Comparison of ENCODE assay signal across 20 mouse cellular contexts in genomic region chr2:127206916-127207315, GRCm38 (mm10). TPM values are rescaled to one million over a fixed set of nuclear protein-coding genes. Genes with fewer than 3 reads are reported as not detected.
DNase-seq lines count a peak whose midpoint lies in the region; ATAC-seq and TF ChIP-seq lines count a peak whose summit lies in the region.
"Had no signal": no experiment of that assay in that cellular context is flagged by ENCODE, and none has a peak within 500 bp of the region (broad histone marks: within the 10 kb centered on the region; RNA-seq: fewer than 3 reads in every experiment).

No protein-coding gene starts in this region.

- no peak overlapping the region for H3K27ac ChIP-seq in heart, embryonic 13.5 days (replicated peaks)
- no peak overlapping the region for H3K27ac ChIP-seq in midbrain, embryonic 10.5 days (replicated peaks)
- no peak overlapping the region for H3K27ac ChIP-seq in midbrain, embryonic 16.5 days (ENCODE audit: low read length)
- no peak overlapping the region for H3K27ac ChIP-seq in embryonic facial prominence, embryonic 13.5 days
- H3K27ac ChIP-seq: embryonic facial prominence, embryonic 15.5 days; layer of hippocampus, adult 2 months; lung, embryonic 15.5 days; midbrain, embryonic 15.5 days; stomach, postnatal 0 days had no signal

- no peak overlapping the region for H3ac ChIP-seq in myocyte (ENCODE audit: control insufficient read depth, insufficient read length)

- H3K9me3 ChIP-seq in heart, embryonic 13.5 days: no peaks in the 10 kb centered on the region
- no peaks in the 10 kb centered on the region for H3K9me3 ChIP-seq in midbrain, embryonic 10.5 days (replicated peaks)
- H3K9me3 ChIP-seq in midbrain, embryonic 16.5 days (replicated peaks; ENCODE audit: control insufficient read depth, low read length, poor library complexity, severe bottlenecking): no peaks in the 10 kb centered on the region
- no peaks in the 10 kb centered on the region for H3K9me3 ChIP-seq in embryonic facial prominence, embryonic 13.5 days
- H3K9me3 ChIP-seq: embryonic facial prominence, embryonic 15.5 days; heart, embryonic 15.5 days; lung, embryonic 15.5 days; midbrain, embryonic 15.5 days had no signal

- H3K79me2 ChIP-seq in myocyte (ENCODE audit: control insufficient read depth, insufficient read depth): peaks cover 12% of the 10 kb centered on the region

- DNase-seq in heart, adult 9 months (ENCODE audit: low spot score in 2 of 2): no peak
- DNase-seq in midbrain, embryonic 10.5 days (ENCODE audit: low spot score): no peak
- DNase-seq in lung, adult 2 months: no peak
- no peak for DNase-seq in layer of hippocampus, postnatal 25 days (ENCODE audit: extremely low spot score in 1 of 2, low spot score in 1 of 2)
- DNase-seq: adrenal gland, adult 2 months; cerebellum, postnatal 10 days; kidney, adult 18-20 months; kidney, postnatal 14 days; left cerebral cortex, postnatal 4 days; right cerebral cortex, postnatal 4 days had no signal

- H3K27me3 ChIP-seq in heart, embryonic 13.5 days (replicated peaks): no peaks in the 10 kb centered on the region
- no peaks in the 10 kb centered on the region for H3K27me3 ChIP-seq in midbrain, embryonic 10.5 days (ENCODE audit: low read depth, poor library complexity, severe bottlenecking)
- no peaks in the 10 kb centered on the region for H3K27me3 ChIP-seq in midbrain, embryonic 16.5 days (ENCODE audit: control insufficient read depth, insufficient read depth, low read depth, low read length)
- H3K27me3 ChIP-seq in embryonic facial prominence, embryonic 13.5 days: no peaks in the 10 kb centered on the region
- no peaks in the 10 kb centered on the region for H3K27me3 ChIP-seq in myocyte (ENCODE audit: control insufficient read depth, insufficient read depth, insufficient read length)
- H3K27me3 ChIP-seq: embryonic facial prominence, embryonic 15.5 days; heart, embryonic 15.5 days; lung, embryonic 15.5 days; midbrain, embryonic 15.5 days had no signal

- no peak overlapping the region for H3K9ac ChIP-seq in heart, embryonic 13.5 days
- no peak overlapping the region for H3K9ac ChIP-seq in midbrain, embryonic 16.5 days (ENCODE audit: low read depth, low read length)
- no peak overlapping the region for H3K9ac ChIP-seq in embryonic facial prominence, embryonic 13.5 days
- H3K9ac ChIP-seq: lung, embryonic 15.5 days; midbrain, embryonic 15.5 days had no signal

- peaks cover 20% of the 10 kb centered on the region for H3K4me1 ChIP-seq in heart, embryonic 13.5 days
- H3K4me1 ChIP-seq in midbrain, embryonic 10.5 days: peaks cover 23% of the 10 kb centered on the region
- H3K4me1 ChIP-seq in midbrain, embryonic 16.5 days (ENCODE audit: control insufficient read depth, insufficient read depth, low read length): peaks cover 14% of the 10 kb centered on the region
- H3K4me1 ChIP-seq in embryonic facial prominence, embryonic 13.5 days: peaks cover 13% of the 10 kb centered on the region
- H3K4me1 ChIP-seq in lung, adult 2 months (ENCODE audit: control insufficient read depth, insufficient read depth, low read length): peaks cover 3% of the 10 kb centered on the region; the same call in 1 of the 2 replicates

- ATAC-seq in heart, embryonic 13.5 days (ENCODE audit: extremely low read depth, insufficient number of reproducible peaks, low FRiP score, low TSS enrichment): no peak
- ATAC-seq in midbrain, embryonic 16.5 days: no peak
- ATAC-seq in embryonic facial prominence, embryonic 13.5 days (ENCODE audit: insufficient number of reproducible peaks, insufficient read depth, low FRiP score, low TSS enrichment, low read depth): no peak

- no peak overlapping the region for H3K4me3 ChIP-seq in heart, embryonic 13.5 days
- H3K4me3 ChIP-seq in midbrain, embryonic 10.5 days: peak overlapping the region; percentile 89; the same call in 1 of the 2 replicates
- no peak overlapping the region for H3K4me3 ChIP-seq in midbrain, embryonic 16.5 days (ENCODE audit: low read depth, low read length)
- H3K4me3 ChIP-seq in embryonic facial prominence, embryonic 13.5 days: no peak overlapping the region
- H3K4me3 ChIP-seq in myocyte: no peak overlapping the region
- H3K4me3 ChIP-seq in lung, adult 2 months (replicated peaks; ENCODE audit: extremely low read depth, low read depth, low read length): no peak overlapping the region

- WGBS in heart, embryonic 13.5 days: 84% methylated on average over 2 of the region's 2 CpGs
- 89% methylated on average over 2 of the region's 2 CpGs for WGBS in midbrain, embryonic 10.5 days
- 94% methylated on average over 2 of the region's 2 CpGs for WGBS in midbrain, embryonic 16.5 days
- WGBS in embryonic facial prominence, embryonic 13.5 days: 92% methylated on average over 2 of the region's 2 CpGs
- 96% methylated on average over 2 of the region's 2 CpGs for WGBS in lung, adult 2 months

- H3K36me3 ChIP-seq in heart, embryonic 13.5 days: peaks cover 30% of the 10 kb centered on the region
- peaks cover 48% of the 10 kb centered on the region for H3K36me3 ChIP-seq in midbrain, embryonic 10.5 days
- H3K36me3 ChIP-seq in midbrain, embryonic 16.5 days (ENCODE audit: control insufficient read depth, insufficient read depth, low read length): peaks cover 8% of the 10 kb centered on the region; the same call in 1 of the 2 replicates
- H3K36me3 ChIP-seq in embryonic facial prominence, embryonic 13.5 days: peaks cover 31% of the 10 kb centered on the region
- H3K36me3 ChIP-seq in myocyte (ENCODE audit: control insufficient read depth, insufficient read depth): peaks cover 17% of the 10 kb centered on the region

- 0 out of 2 replicates have a peak overlapping the region, but pooled peaks have one; percentile 91 for H3K4me2 ChIP-seq in heart, embryonic 13.5 days
- H3K4me2 ChIP-seq in midbrain, embryonic 16.5 days (ENCODE audit: low read length): no peak overlapping the region
- H3K4me2 ChIP-seq in embryonic facial prominence, embryonic 13.5 days: peak overlapping the region; percentile 88; the same call in 1 of the 2 replicates
- peak overlapping the region; percentile 87 for H3K4me2 ChIP-seq in myocyte (ENCODE audit: low read depth)

- no peak for TF ChIP-seq CTCF in lung, adult 2 months (IDR thresholded peaks at IDR 0.05; ENCODE audit: insufficient read depth, low read length)

- TF ChIP-seq POLR2A in myocyte (IDR thresholded peaks at IDR 0.05; ENCODE audit: insufficient read length, low read depth): no peak
- TF ChIP-seq POLR2A in lung, adult 2 months (IDR thresholded peaks at IDR 0.05; ENCODE audit: borderline replicate concordance, extremely low read depth, low read depth, low read length): no peak

TF ChIP-seq in myocyte, 11 proteins besides CTCF, POLR2A, EP300 and RAD21 (continues in another document):
- TF ChIP-seq SRF (IDR thresholded peaks at IDR 0.05; ENCODE audit: control insufficient read depth, insufficient read length, low read depth) (no peak), TCF12 (IDR thresholded peaks at IDR 0.05; ENCODE audit: insufficient read depth, poor library complexity, severe bottlenecking) (no peak), E2F4 (IDR thresholded peaks at IDR 0.05; ENCODE audit: insufficient read depth) (no peak), MAX (IDR thresholded peaks at IDR 0.05; ENCODE audit: low read depth) (no peak), CEBPB (IDR thresholded peaks at IDR 0.05; ENCODE audit: insufficient read depth, poor library complexity, severe bottlenecking) (no peak), POLR2AphosphoS2 (IDR thresholded peaks at IDR 0.05; ENCODE audit: insufficient read length, low read depth) (no peak), REST (IDR thresholded peaks at IDR 0.05; ENCODE audit: insufficient read depth, insufficient read length) (no peak), MYOG (IDR thresholded peaks at IDR 0.05; ENCODE audit: control insufficient read depth in 1 of 3, insufficient read depth in 1 of 3, insufficient read length in 2 of 3, low read depth in 2 of 3) (no peak)

RNA-seq across cellular contexts. Expression of gene 1810024B03Rik, which starts 1.2 kb away (rescaled TPM):
- polyA plus RNA-seq in heart, embryonic 13.5 days (2015; fragmentation: Nextera tagmentation; extraction: Ambion mirVana): 1.1 and 1.4 TPM in 2 replicates
- polyA plus RNA-seq in midbrain, embryonic 10.5 days (2016; fragmentation: Nextera tagmentation; extraction: Ambion mirVana): 2.9 and 3.1 TPM in 2 replicates
- polyA plus RNA-seq in midbrain, embryonic 16.5 days (2015; fragmentation: Nextera tagmentation; extraction: Ambion mirVana): 0.76 and 0.80 TPM in 2 replicates
- 2.3 and 2.9 TPM in 2 replicates for polyA plus RNA-seq in embryonic facial prominence, embryonic 13.5 days (2015; fragmentation: Nextera tagmentation; extraction: Ambion mirVana)
- 1.1 TPM for polyA plus RNA-seq in myocyte (2012; fragmentation: generic; extraction: Trizol)
- 1.2 and 1.6 TPM in 2 replicates for polyA plus RNA-seq in lung, adult 2 months (2012; rRNA removed)
- total RNA-seq in layer of hippocampus, postnatal 25 days (2021): 1 to 10 TPM in 1 of 2 experiments, under 1 TPM in 1; 0.49 to 1.2 TPM

RNA-seq across cellular contexts. Expression of gene Snrnp200, which starts 1.3 kb away (rescaled TPM):
- 35.2 and 38.0 TPM in 2 replicates for polyA plus RNA-seq in heart, embryonic 13.5 days (2015; fragmentation: Nextera tagmentation; extraction: Ambion mirVana)
- 92.9 and 100 TPM in 2 replicates for polyA plus RNA-seq in midbrain, embryonic 10.5 days (2016; fragmentation: Nextera tagmentation; extraction: Ambion mirVana)
- 52.1 and 55.5 TPM in 2 replicates for polyA plus RNA-seq in midbrain, embryonic 16.5 days (2015; fragmentation: Nextera tagmentation; extraction: Ambion mirVana)
- 64.0 and 66.7 TPM in 2 replicates for polyA plus RNA-seq in embryonic facial prominence, embryonic 13.5 days (2015; fragmentation: Nextera tagmentation; extraction: Ambion mirVana)
- polyA plus RNA-seq in myocyte (2012; fragmentation: generic; extraction: Trizol): 41.2 TPM
- polyA plus RNA-seq in lung, adult 2 months (2012; rRNA removed): 41.4 and 52.0 TPM in 2 replicates
- 10 to 100 TPM; 84.2 to 88.6 TPM for total RNA-seq in layer of hippocampus, postnatal 25 days (2021)

RNA-seq across cellular contexts. Expression of gene Ciao1, which starts 40.7 kb away (rescaled TPM):
- 48.4 and 55.5 TPM in 2 replicates for polyA plus RNA-seq in heart, embryonic 13.5 days (2015; fragmentation: Nextera tagmentation; extraction: Ambion mirVana)
- polyA plus RNA-seq in midbrain, embryonic 10.5 days (2016; fragmentation: Nextera tagmentation; extraction: Ambion mirVana): 46.3 and 56.2 TPM in 2 replicates
- polyA plus RNA-seq in midbrain, embryonic 16.5 days (2015; fragmentation: Nextera tagmentation; extraction: Ambion mirVana): 60.5 and 61.1 TPM in 2 replicates
- polyA plus RNA-seq in embryonic facial prominence, embryonic 13.5 days (2015; fragmentation: Nextera tagmentation; extraction: Ambion mirVana): 52.5 and 63.1 TPM in 2 replicates
- polyA plus RNA-seq in myocyte (2012; fragmentation: generic; extraction: Trizol): 53.9 TPM
- polyA plus RNA-seq in lung, adult 2 months (2012; rRNA removed): 46.7 and 67.3 TPM in 2 replicates
- total RNA-seq in layer of hippocampus, postnatal 25 days (2021): 10 to 100 TPM; 76.0 to 87.5 TPM

RNA-seq across cellular contexts. Expression of gene Tmem127, which starts 40.8 kb away (rescaled TPM):
- polyA plus RNA-seq in heart, embryonic 13.5 days (2015; fragmentation: Nextera tagmentation; extraction: Ambion mirVana): 19.7 and 21.6 TPM in 2 replicates
- polyA plus RNA-seq in midbrain, embryonic 10.5 days (2016; fragmentation: Nextera tagmentation; extraction: Ambion mirVana): 25.6 and 30.1 TPM in 2 replicates
- polyA plus RNA-seq in midbrain, embryonic 16.5 days (2015; fragmentation: Nextera tagmentation; extraction: Ambion mirVana): 52.7 and 54.8 TPM in 2 replicates
- 26.8 and 29.4 TPM in 2 replicates for polyA plus RNA-seq in embryonic facial prominence, embryonic 13.5 days (2015; fragmentation: Nextera tagmentation; extraction: Ambion mirVana)
- 23.0 TPM for polyA plus RNA-seq in myocyte (2012; fragmentation: generic; extraction: Trizol)
- polyA plus RNA-seq in lung, adult 2 months (2012; rRNA removed): 74.4 and 86.6 TPM in 2 replicates
- total RNA-seq in layer of hippocampus, postnatal 25 days (2021): 10 to 100 TPM; 83.4 to 83.5 TPM
